Mouse (Mus musculus): Measurements from ENCODE around the gene Cwc15.

DNA sequence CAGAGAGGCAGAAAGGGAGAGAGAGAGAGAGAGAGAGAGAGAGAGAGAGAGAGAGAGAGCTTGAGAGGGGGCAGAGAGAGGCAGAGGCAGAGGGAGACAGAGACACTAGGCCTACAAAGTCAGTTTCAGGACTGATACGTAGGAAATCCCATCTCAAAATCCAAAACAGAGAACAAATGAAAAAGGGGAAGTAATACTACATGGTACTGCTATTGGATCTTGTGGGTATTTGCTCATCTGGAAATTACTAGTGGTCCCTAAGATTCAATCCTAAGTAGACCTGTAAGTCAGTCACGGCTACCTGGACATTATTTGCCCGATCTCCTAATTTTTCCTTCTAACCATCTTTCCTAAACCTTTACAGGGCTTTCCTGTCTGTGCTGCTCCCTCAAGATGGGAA, 44.1 kb upstream of the Cwc15 start:
- no peak for TF ChIP-seq CEBPB (IDR thresholded peaks at IDR 0.05; ENCODE audit: low read depth)
- no peak for TF ChIP-seq CTCF (IDR thresholded peaks at IDR 0.05; ENCODE audit: control insufficient read depth, insufficient read depth, insufficient read length)
- no peak for TF ChIP-seq FOSL1 (IDR thresholded peaks at IDR 0.05; ENCODE audit: insufficient read depth, low read length, poor library complexity, severe bottlenecking)
- TF ChIP-seq MYOD1 (IDR thresholded peaks at IDR 0.05; ENCODE audit: control insufficient read depth, insufficient read length, low read depth): no peak
- no peak for TF ChIP-seq MAX (IDR thresholded peaks at IDR 0.05)
- no peak for TF ChIP-seq MYOG (IDR thresholded peaks at IDR 0.05; ENCODE audit: control insufficient read depth, extremely low read depth, insufficient read length)
- TF ChIP-seq USF1 (IDR thresholded peaks at IDR 0.05; ENCODE audit: low read depth): no peak
